Mouse (Mus musculus) ES-Bruce4 (cell line): ENCODE measurements at regions not wholly inside any gene's neighbourhood (a gene's known extent, or its start where the extent isn't known, plus 50 kb on each side); places are given as distances from the start of the nearest gene placed in this dataset.
A peak's percentile ranks its signal among the peaks of the same experiment; 100 is the strongest.

Experiments used
- H3K27ac ChIP-seq: 2 replicates; pipeline ENCODE4 v1.5.1; 2012; ENCODE audit warnings: low read length, inconsistent platforms; ENCODE audit not compliant: insufficient read depth
- H3K27me3 ChIP-seq: 2 replicates; pipeline ENCODE4 v1.6.1; 2012; ENCODE audit warnings: mild to moderate bottlenecking, low read length, inconsistent platforms; ENCODE audit not compliant: control insufficient read depth, poor library complexity, insufficient read depth, severe bottlenecking
- H3K36me3 ChIP-seq: 2 replicates; pipeline ENCODE4 v1.6.1; 2012; ENCODE audit warnings: inconsistent platforms, mild to moderate bottlenecking, low read length, moderate library complexity; ENCODE audit not compliant: control insufficient read depth, poor library complexity, insufficient read depth, severe bottlenecking
- H3K4me1 ChIP-seq: one replicate; pipeline ENCODE4 v1.8.1; 2011; ENCODE audit warnings: low read length; ENCODE audit not compliant: control insufficient read depth, insufficient read depth
- H3K4me3 ChIP-seq: 2 replicates; pipeline ENCODE4 v1.5.1; 2011; ENCODE audit warnings: low read depth, mild to moderate bottlenecking, low read length
- H3K9ac ChIP-seq: 2 replicates; pipeline ENCODE4 v1.6.1; 2012; ENCODE audit warnings: low read depth, mild to moderate bottlenecking, inconsistent platforms; ENCODE audit not compliant: poor library complexity, severe bottlenecking
- H3K9me3 ChIP-seq: replicated peaks from 2 replicates; pipeline ENCODE4 v1.6.1; 2012; ENCODE audit warnings: mild to moderate bottlenecking, low read length, inconsistent platforms; ENCODE audit not compliant: control insufficient read depth, poor library complexity, insufficient read depth, severe bottlenecking
- CTCF ChIP-seq: IDR thresholded peaks from one replicate; pipeline ENCODE4 v1.8.1; 2011; ENCODE audit warnings: low read depth, low read length
- EP300 ChIP-seq: IDR thresholded peaks from 2 replicates; pipeline ENCODE4 v1.6.1; 2011; ENCODE audit warnings: low read depth, low read length; ENCODE audit not compliant: insufficient read depth
- POLR2A ChIP-seq: IDR thresholded peaks from one replicate; pipeline ENCODE4 v1.8.1; 2011; ENCODE audit warnings: low read length; ENCODE audit not compliant: insufficient read depth

- no peak overlapping the region for H3K9ac ChIP-seq
- TF ChIP-seq EP300 (no peak), POLR2A (no peak), CTCF (peak; percentile 88)
- no peaks in the 10 kb centered on the region for H3K36me3 ChIP-seq
- no peaks in the 10 kb centered on the region for H3K27me3 ChIP-seq
- H3K4me3 ChIP-seq: no peak overlapping the region
- no peaks in the 10 kb centered on the region for H3K9me3 ChIP-seq
- no peak overlapping the region for H3K27ac ChIP-seq
- H3K4me1 ChIP-seq: no peaks in the 10 kb centered on the region
Measured at GRCm38 (mm10) chr2:128408718-128409117, 182.3 kb upstream of the Spdye4c start.

- H3K36me3 ChIP-seq: no peaks in the 10 kb centered on the region
- H3K27ac ChIP-seq: no peak overlapping the region
- no peak overlapping the region for H3K4me3 ChIP-seq
- H3K27me3 ChIP-seq: no peaks in the 10 kb centered on the region
- no peaks in the 10 kb centered on the region for H3K9me3 ChIP-seq
- no peaks in the 10 kb centered on the region for H3K4me1 ChIP-seq
- H3K9ac ChIP-seq: no peak overlapping the region
- TF ChIP-seq POLR2A (no peak), CTCF (peak; percentile 95)
Measured at GRCm38 (mm10) chr2:128412352-128412751, 178.7 kb upstream of the Spdye4c start.

DNA sequence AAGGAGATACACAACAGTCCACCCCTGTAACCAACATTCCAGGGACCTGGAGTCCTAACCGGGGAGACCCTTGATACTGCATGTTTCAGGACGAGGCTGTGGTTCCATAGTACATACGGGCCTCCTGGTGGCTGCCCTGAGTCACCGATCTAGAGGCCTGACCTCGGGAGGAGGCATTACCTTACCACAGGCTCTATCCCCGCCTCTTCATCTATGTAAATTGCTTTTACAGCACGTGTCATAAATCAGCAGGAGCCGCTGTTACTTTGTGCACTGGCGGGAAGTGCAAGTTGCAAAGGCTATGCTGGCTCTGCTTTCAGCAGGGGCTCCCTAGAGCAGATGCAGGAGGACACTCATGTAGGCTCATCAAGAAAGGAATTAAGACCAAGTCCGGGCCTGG, 178.0 kb upstream of the Spdye4c start:
- H3K27ac ChIP-seq: no peak overlapping the region
- H3K27me3 ChIP-seq: no peaks in the 10 kb centered on the region
- TF ChIP-seq EP300 (no peak), POLR2A (no peak), CTCF (no peak)
- no peak overlapping the region for H3K4me3 ChIP-seq
- no peaks in the 10 kb centered on the region for H3K36me3 ChIP-seq
- H3K4me1 ChIP-seq: no peaks in the 10 kb centered on the region
- no peak overlapping the region for H3K9ac ChIP-seq
- H3K9me3 ChIP-seq: no peaks in the 10 kb centered on the region

DNA sequence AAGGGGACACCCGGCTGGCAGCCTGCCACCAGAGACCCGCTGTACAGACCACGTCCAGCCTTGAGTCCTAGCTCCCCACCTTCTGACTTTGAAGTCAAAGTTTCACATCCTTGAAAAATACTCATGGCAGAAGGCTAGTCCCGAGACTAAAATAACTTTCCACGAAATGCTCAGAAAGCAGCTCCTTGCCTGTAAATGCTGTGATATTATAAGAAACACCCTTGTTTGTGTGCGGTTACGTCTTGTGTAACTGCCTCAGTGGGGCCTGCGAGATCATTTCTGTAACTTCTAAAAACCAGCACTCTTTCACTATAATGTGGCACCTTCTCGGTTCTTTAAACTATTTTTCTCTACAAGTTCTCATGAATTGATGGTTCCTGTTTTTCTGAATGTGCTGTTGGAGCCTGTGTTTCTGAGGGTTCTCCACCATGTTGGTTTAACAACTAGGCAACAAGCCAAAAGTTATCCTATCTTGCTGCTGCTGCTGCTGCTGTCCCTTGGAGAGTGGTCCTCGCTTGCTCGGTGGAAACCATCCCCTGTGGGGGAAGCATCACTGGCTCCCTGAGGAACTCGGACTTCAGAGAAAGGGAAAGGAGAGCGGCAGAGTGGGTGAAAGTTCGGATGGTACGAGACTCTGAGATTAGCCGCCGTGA, 176.3 kb upstream of the Spdye4c start:
- H3K4me3 ChIP-seq: no peak overlapping the region
- H3K9me3 ChIP-seq: no peaks in the 10 kb centered on the region
- no peaks in the 10 kb centered on the region for H3K36me3 ChIP-seq
- no peak overlapping the region for H3K27ac ChIP-seq
- TF ChIP-seq POLR2A (no peak), EP300 (no peak), CTCF (no peak)
- H3K9ac ChIP-seq: no peak overlapping the region
- no peaks in the 10 kb centered on the region for H3K4me1 ChIP-seq
- H3K27me3 ChIP-seq: no peaks in the 10 kb centered on the region

- TF ChIP-seq EP300 (no peak), CTCF (no peak), POLR2A (no peak)
- no peak overlapping the region for H3K9ac ChIP-seq
- H3K36me3 ChIP-seq: no peaks in the 10 kb centered on the region
- H3K4me1 ChIP-seq: no peaks in the 10 kb centered on the region
- H3K27me3 ChIP-seq: no peaks in the 10 kb centered on the region
- no peak overlapping the region for H3K4me3 ChIP-seq
- H3K27ac ChIP-seq: no peak overlapping the region
- H3K9me3 ChIP-seq: no peaks in the 10 kb centered on the region
Measured at GRCm38 (mm10) chr2:128416416-128416815, 174.6 kb upstream of the Spdye4c start.

DNA sequence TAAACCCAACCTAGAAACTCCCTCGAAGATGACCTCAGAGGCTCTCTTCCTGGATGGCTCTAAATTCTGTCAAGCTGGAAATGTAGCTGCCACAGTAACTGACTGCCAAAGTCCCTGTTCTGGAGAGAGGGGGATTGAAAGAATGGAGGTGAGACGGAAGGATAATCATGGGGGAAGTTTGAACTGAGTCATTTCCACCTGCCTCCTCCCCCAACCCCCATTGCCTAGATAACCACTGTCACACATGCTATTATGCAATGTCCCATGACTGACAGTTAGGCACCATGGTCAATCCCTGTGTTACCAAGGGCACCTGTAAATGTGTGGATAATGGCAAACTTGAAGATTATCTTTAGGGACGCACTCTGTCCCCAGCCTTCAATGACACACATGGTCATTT, 172.0 kb upstream of the Spdye4c start:
- TF ChIP-seq CTCF (no peak), EP300 (no peak), POLR2A (no peak)
- no peaks in the 10 kb centered on the region for H3K9me3 ChIP-seq
- no peaks in the 10 kb centered on the region for H3K27me3 ChIP-seq
- no peak overlapping the region for H3K4me3 ChIP-seq
- no peak overlapping the region for H3K27ac ChIP-seq
- no peaks in the 10 kb centered on the region for H3K4me1 ChIP-seq
- no peaks in the 10 kb centered on the region for H3K36me3 ChIP-seq
- H3K9ac ChIP-seq: no peak overlapping the region
